Mouse (Mus musculus) embryo, embryonic 11 days (tissue): ENCODE measurements around the gene Ube2j1.
"Not testable (repeated sequence)": the region's sequence is repeated elsewhere in the genome, so short reads cannot be mapped to it uniquely, and the experiment has no call there.

ENCODE experiments used
- DNase-seq: peaks from one replicate; pipeline ENCODE4 v3.0.0-alpha.2; 2015

Ube2j1 gene

GRCm38 (mm10) chr4:33031195-33031960, at the start of gene Ube2j1:
Ube2j1 (plus strand) TSS chr4:33031416.
- peak; percentile 96 for DNase-seq

DNA sequence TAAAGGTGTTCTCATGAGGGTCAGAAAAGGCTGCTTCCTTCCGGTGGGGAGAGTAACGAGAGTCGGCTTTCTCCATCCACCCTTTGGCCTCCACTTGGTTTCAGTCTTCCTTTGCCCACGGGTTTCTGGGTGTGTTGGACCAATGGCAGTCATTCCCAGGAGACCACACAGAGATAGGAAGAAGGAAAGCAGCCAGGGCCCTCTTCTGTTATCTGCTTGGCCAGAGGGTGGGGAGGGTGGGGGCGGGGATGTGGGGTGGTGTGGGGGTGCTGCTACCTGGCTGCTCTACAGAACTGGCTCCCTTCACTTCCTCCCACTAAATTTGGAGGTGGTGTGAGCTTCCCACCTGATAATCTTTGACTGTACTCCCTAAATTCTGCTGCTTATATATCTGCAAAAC, 49.6 kb upstream of the Ube2j1 start:
- DNase-seq: no peak

DNA sequence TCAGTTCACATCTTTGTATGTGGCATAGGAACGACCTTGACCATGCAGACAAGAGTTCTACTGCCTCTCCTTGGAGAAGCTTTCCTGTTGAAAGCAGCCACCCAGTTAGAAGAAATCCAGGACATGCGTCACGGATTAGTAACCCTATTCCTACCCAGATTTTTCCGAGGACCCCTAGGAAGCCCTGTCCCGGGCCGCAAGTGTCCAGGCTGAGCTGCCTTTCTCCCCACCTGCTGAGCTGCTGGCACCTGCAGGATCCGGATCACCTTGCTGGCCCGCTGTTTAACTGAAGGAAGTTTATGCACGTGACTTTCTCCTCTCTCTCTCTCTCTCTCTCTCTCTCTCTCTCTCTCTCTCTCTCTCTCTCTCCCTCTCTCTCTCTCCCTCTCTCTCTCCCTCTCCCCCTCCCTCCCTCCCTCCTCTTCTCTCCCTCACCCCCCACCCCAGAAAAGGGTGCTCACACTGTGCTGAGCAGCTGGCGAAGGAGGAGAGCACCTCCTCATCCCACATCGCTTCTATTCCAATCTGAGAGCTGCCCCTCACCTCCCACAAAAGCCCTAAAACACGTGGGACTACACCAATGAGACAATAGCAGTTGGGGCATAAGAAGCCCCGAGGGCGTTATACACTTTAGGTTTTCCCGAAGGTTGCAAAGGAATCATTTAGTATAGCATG, 49.0 kb upstream of the Ube2j1 start:
- DNase-seq: peak; percentile 29

DNA sequence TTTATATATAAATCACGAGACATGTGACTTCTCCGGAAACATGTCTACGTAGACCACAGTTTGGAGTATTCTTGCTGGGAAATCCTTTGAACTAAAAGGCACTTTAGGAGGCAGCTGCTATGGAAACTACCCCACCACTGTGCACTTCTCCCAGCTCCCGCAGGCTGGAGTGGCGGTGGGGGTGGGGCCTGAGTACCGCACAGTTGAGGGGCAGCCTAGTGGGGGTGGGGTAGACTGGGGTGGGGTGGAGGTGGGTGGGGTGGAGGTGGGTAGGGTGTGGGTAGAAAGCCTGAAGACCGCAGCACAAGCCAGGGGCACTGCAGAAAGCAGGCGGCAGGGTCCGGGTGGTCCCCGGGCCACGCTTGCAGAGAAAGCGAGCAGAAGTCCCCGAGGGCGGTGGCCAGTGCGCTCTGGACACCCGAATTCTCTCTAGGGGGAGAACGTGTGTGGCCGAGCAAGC, 48.5 kb upstream of the Ube2j1 start, which contains the start of gene Rragd:
Gene Rragd (plus strand): TSS at position 322 of the 460 bp plus-strand sequence.
- DNase-seq: peak; percentile 73

- peak; percentile 77 for DNase-seq
These were observed 47.8 kb upstream of the Ube2j1 start for GRCm38 (mm10) chr4:32983176-32984155.

DNA sequence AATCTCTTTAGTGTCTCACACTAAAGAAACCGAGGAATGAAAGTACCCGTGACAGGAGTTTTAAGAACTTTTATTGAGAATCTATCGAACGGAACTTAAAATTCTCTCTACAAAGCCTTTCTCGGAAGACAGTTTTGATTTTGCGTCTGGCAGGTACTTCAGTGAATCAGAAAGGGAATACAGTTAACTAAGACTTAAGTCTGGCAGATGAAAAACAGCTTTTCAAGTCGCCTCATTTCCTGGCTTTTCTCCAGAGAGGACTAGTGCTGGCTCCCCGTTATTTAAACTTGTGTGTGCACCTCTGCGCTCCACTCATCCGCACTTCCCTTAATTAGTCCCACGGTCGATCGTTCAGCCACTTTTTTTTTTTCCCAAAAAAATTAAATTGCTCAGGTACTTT, 47.0 kb upstream of the Ube2j1 start:
- peak; percentile 62 for DNase-seq

DNA sequence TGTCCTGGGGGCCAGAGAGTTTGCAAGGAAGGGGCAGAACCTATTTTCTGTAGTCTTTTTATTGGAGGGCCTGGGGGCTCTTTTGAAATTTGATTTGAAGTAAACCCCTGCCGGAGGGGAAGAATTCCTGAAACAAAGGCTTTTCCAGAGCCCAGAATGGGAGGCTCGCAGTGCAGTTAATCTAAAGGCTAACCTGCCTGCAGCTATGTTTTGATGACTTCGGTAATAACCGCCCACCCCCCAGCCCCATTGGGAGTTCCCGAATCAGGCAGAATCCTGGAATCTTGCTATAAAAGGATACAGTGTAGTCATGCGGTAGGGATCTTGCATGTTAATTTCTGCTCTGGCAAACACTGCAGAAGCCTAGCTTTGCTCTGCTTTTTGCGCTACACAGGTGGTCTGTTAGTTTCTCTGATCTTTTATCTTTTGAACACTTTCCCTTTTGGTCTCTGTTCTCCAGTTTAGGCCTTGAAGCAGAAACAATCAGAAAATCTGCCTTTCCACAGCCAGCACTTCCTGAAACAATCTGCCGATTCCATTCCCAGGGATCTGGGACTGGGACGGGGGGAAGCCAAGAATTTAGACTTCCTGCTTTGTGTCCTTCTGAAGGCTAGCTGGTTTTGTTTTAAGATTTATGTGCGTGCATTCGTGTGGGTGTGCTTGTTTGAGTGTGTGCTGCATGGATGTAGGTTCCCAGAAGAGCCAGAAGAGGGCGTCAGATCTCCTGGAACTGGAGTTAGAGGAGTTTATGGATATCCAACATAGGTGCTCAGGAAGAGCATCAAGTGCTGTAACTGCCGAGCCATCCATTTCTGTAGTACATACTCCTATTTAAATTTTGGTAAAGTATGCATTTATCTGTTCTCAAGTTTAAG, 46.2 kb upstream of the Ube2j1 start:
- DNase-seq: peak; percentile 66

DNA sequence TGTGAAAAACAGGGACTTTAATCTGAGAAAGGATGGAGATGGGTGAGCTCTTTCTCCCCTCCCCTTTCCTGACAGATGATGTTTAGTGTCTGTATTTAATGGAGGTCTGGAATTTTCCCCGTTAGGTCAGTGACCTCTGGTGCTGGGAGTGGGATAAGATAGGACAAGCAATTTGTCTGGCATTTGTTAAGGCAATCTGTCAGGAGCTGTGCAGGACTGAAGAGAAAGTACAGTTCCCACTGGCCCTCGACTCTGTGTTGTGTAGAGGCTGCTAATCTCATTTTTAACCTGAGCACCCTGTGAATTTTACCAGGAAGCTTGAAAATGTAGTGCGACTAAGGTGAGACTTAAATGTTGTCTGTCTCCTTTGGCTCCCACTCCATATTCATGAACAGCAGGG, 45.5 kb upstream of the Ube2j1 start:
- DNase-seq: peak; percentile 60

GRCm38 (mm10) chr4:32987006-32987405, 44.2 kb upstream of the Ube2j1 start:
- no peak for DNase-seq

DNA sequence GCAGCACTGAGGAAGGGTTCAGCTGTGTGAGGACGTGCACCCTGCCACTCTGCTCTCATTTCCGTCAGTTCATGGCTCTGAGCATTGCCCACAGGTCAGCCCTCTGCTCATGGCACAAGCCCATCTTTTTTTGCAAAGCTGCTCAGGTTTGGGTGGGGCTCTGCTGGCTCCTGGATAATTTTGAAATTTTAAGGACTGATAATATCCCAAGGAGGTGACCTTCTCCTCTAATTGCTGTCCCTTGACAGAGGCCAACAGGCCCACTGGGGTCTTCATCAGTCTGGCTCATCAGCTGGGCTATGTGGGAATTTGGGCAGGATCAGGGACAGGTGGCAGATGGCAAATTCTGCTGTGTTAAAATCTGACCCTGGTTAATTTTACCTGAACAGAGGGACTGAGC, 41.9 kb upstream of the Ube2j1 start:
- DNase-seq: no peak

DNA sequence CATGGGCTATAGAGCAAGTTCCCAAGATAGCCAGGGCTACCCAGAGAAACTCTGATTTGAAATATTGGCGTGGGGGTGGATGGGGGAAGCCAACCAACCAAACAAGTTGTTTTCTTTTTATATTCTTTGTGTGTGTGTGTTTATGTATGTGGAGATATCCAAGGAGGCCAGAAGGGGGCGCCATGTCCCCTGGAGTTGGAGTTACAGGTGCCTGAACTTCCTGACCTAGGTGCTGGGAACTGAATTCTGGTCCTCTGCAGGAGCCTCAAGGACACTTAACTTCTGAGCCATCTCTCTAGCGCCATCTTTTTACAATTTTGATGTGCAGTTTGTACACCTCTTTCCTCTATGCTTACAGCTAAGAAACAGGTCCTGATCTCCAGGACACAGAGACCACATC, 37.0 kb upstream of the Ube2j1 start:
- DNase-seq: no peak

DNA sequence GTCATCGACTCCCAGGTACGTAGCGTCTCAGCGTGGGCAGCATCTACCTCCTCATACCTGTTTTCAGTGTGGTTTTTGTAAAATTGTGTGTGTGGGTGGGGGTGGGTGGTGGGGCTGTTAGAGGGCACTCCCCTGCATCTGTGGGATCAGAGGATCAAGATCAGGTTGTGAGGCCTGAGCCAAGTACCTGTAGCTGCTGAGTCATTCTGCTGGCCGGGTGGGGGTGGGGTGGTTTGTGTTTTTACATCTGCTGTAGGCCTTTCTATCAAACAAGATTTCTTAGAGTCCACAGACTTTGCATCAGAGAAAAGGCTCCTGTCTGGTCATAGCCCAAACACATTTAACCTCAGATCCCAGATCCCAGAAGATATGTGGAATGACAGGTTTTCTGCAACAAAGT, 35.1 kb upstream of the Ube2j1 start:
- no peak for DNase-seq

DNA sequence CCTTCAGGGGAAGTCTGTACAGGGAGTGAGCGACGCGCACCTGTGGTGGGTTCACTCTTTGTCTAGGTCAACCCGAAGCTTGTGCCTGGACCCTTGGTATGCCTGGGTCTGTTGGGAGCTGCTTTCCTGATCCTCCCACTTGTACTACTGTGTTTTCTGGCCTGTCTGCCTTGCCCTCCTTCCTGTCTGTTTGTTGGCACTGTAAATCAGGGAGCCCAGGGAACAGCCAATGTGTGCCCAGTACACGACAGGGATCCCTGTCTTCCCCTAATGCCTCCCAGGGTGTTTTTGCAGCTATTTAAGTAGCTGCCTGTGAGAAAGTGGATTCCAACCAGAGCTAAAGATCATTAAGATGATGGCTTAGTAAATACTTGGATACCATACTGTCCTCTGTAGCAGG, 33.6 kb upstream of the Ube2j1 start:
- DNase-seq: no peak

- no peak for DNase-seq
These were observed 32.2 kb upstream of the Ube2j1 start for GRCm38 (mm10) chr4:32998996-32999395.

DNA sequence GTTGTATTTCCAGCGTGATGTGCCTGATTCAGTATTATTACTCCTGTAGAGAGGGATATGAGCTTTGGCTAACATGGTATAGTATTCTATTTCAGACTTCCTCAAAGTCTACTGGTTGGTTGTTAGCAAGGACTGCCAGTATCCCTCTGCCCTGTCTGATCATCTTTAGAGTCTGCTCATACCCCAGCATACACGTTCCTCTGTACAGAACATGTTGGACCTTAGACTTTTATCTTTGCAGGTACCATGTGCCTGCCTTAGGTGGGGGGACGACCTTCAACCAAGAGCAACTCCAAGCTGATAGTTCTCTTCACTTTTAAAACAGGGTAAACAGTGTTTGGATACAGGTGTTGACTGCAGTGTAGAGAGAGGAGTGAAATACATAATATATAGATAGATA, 29.1 kb upstream of the Ube2j1 start:
- no peak for DNase-seq

GRCm38 (mm10) chr4:33005595-33006470, 25.4 kb upstream of the Ube2j1 start:
- not testable (repeated sequence) for DNase-seq

GRCm38 (mm10) chr4:33006844-33007243, 24.4 kb upstream of the Ube2j1 start:
- DNase-seq: no peak

DNA sequence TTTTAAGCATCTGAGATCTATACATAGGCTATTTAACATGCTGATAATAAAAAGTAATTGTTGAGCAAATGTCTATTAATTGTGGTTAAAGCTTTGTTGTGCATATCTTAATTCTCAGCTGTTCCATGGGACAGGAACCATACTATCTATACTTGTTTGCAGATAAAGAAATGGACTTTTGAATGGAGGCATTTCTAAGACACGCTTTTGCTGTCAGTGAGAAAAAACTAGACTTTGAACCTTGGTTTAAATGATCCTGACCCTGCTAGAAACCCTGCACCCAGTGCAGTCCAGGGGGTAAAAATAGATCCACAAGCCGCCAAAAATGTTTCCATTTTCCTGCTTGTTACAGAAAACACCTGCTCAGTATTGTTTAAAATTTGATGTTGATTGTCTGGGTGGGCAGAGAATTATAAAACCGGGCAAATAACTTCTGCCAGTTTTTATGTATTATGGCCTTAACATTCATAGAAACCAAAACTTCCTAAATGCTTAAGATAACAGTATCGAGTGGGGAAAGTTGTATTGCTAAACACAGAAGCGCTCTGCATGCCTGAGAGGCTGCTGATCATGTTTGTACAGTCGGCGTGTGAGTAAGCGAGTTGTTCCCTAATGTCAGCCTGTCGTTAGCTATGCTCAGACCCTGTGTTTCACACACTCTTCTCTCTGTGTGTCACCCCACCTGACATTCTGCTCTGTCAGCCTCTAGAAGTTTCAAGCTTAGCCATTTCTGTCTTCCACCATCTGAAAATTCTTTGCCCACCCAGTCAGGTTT, 23.6 kb upstream of the Ube2j1 start:
- no peak for DNase-seq

DNA sequence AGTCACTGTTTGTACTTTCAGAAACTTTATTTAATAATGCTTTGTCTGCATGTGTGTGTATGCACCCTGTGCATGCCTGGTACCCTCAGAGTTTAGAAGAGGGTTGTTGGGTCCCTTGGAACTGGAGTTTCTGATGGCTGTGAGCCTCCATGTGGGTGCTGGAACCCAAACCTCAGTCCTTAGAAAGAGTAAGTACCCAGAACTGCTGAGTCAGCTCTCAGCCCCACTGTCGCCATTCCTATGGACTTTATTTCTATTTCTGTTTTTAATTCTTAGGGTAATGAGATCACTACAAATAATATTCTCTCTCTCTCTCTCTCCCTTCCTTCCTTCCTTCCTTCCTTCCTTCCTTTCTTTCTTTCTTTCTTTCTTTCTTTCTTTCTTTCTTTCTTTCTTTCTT, 21.1 kb upstream of the Ube2j1 start:
- no peak for DNase-seq

DNA sequence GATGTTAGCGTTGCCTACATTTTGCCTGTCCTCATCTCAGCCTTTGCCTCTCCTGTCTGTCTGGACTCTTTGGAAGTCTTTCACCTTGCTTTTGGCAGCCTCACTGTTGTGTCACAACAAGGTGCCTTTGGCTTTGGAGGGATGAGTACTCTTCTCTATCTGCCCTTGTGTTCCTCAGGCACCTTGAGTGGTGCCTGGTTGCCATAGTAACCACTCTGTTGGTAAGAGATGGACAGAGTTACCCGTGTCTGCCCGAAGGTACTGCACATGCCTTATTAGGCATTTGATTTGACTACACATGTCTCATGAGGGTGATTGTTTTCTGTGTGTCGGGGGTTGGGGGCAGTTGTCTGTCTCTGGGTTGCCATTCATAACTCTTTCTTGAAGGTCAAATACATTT, 18.7 kb upstream of the Ube2j1 start:
- DNase-seq: no peak
